In the genomic region with DNA sequence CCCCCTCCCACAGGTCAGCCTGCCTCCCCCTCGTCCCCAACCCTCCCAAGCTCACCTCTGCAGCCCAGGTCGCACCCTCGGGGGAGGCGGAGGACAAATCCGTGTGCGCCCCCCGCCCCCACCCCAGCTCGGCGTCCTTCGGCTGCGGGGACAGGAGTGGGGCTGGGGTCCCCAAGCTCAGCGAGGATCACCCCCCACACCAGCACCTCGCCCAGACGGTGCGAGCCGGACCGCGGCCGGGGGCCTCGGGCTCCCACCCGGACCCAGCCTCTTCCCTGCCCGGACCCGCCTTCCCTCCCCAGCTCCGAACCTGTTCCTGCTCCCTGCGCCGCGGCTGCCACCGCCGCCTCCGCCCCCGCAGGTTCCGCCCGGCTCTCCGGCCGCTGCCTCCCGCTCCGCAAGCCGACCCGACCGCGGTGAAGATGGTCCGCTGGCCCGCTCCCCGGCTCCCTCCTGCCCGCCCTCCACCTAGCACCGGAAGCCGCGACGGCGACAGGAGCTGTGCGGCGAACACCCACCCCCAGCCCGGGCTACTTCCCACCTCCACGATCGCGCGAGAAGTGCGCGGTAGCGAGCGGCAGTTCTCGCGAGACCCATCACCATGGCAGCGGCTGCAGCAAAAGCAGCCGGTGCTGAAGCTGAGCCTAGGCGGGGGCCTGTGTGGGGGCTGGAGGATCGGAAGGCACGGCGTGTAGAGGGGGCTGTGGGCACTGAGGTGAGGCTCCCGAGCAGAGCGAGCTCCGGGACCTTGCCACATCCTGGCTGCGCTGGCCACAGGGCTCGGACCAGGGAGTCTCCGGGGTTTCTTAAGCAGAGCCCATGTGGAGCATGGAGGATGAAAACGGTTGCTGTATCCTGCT, we compare ENCODE assay signal across 1 mouse cellular context.
TF ChIP-seq lines count a peak whose summit lies in the region.

A gene (minus strand): TSS at position 545 of the 860 bp plus-strand sequence.

TF ChIP-seq in MEL, 35 proteins besides CTCF, POLR2A, EP300 and RAD21 (continued from another document):
- no peak for TF ChIP-seq ZNF384 (IDR thresholded peaks at IDR 0.05; ENCODE audit: low read depth, low read length)
- no peak for TF ChIP-seq CHD1 (IDR thresholded peaks at IDR 0.05; ENCODE audit: low read depth, low read length)
- TF ChIP-seq SIN3A (IDR thresholded peaks at IDR 0.05; ENCODE audit: low read length): peak; percentile 96
- TF ChIP-seq ELF1 (IDR thresholded peaks at IDR 0.05; ENCODE audit: low read depth, low read length): peak; percentile 84
- TF ChIP-seq MXI1 (IDR thresholded peaks at IDR 0.05; ENCODE audit: low read depth, low read length): peak; percentile 91
- no peak for TF ChIP-seq MYB (IDR thresholded peaks at IDR 0.05; ENCODE audit: low read depth, low read length)
- TF ChIP-seq MYC (IDR thresholded peaks at IDR 0.05; ENCODE audit: low read depth, low read length): no peak
- no peak for TF ChIP-seq GATA1 (IDR thresholded peaks at IDR 0.05; ENCODE audit: low read depth, low read length)
